Mouse (Mus musculus): Measurements from ENCODE around the gene Prss32.

DNA sequence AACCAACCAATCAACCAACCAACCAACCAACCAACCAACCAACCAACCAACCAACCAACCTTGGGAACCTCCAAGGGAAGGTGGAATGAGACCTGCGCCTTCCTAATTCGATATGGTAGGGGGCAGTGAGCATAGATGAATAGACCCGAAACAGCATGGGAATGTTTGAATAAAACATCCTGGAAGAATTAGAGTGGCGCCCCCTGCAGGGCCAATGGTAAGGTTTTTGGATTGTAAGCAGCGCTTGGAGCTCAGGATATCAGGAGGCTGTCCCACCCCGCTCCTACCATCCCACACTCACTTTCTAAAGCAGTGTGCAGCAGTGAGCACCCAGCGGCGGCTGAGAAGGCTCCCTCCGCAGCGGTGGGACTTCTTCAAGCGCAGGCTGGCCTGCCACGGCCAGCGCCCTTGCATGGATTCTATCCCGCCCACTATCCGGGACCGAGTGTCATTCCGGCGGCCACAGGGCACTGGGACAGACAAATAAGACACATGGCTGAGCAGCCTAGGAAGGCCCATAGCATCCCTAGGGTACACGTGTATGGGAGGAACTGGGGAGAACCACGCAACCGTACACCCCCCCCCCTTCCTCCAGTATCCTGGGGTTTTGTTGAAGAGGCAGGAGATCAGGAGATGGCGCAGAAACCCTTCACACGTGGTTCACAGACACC is 379 bp upstream of the Prss32 start:
- no peak for TF ChIP-seq CTCF (IDR thresholded peaks at IDR 0.05; ENCODE audit: low read depth)
- TF ChIP-seq EP300 (IDR thresholded peaks at IDR 0.05; ENCODE audit: low read depth): no peak
